Mouse (Mus musculus) thymus, postnatal 10 days (tissue): Measurements from ENCODE around the gene Tnfsf8.

Experiments
- DNase-seq, 2 experiments: peaks; one replicate each; pipeline ENCODE4 v3.0.0; 2021; ENCODE audit warnings: low spot score in 2 of 2

Gene Tnfsf8

DNA sequence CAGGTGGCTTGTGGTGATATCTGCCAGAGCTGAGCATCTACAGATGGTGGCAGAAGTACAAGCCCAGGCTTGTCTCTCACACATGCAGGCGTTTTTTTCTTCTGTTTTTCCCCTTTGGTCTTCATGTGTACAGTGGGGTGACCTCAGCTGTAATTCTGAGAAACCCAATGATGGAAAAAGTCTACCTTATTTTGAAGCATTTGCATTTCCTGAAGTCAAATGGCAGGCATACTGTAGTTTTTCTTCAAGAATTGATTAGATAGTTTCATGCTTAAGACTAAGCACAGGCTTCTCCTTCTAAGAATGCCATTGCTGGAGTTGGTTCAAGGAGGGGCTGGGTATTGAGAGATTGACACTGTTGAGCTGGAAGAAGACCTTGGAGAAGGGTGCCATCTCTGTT lies 18.9 kb downstream of the Tnfsf8 start:
- no peak for DNase-seq

DNA sequence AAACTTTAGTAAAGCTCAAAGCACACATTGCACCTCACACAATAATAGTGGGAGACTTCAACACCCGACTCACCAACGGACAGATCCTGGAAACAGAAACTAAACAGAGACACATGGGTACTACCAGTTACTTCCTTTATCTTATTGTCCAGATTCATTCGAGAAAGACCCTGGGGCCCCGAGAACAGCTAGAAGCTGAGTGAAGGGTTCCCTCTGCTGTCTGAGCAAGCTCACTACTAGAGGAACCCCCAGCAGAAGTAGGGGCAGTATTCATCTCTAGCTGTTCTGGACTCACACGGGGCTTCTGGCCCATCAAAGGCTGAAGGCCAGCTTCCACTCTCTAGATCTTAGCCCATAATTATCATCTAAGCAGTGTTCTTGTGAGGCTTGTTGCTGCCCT lies 20.7 kb downstream of the Tnfsf8 start:
- peak in 1 of 2 experiments; percentile 17 for DNase-seq

DNA sequence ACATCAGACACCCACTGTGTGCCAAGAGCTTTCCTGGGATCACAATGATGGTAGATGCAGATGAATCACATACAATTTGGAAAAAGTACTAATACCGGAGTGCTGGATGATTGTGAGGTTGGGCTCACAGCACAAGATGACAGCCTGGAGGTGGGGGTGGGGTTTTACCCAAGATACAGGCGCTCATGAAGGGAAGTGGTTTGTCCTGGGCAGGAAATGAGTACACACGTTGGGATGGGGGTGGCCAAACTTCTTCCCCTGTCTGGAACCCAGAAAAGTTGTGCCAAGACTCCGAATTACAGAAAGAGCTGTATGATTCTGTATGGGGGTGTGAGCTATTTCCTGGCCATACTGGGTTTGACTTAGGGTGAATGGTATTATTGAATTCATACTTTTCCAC lies 38.0 kb downstream of the Tnfsf8 start:
- DNase-seq, result no peak

DNA sequence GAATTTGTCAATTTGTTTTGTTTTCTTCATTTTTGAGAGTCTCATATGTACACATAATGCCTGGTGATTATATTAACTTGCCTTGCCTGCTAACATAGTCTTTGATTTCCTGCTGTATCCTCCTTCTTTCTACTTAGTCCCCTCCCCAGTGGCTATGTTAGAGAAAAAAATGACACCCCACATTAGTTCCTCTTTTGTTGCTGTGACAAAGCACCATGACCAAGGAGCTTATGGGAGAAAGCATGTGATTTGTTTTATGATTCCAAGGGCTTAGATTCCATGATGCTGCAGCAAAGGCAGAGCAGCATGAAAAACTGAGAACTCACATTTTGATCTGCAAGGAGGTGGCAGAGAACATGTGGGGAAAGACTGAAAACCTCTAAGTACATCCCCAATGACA lies 43.6 kb downstream of the Tnfsf8 start:
- DNase-seq, result no peak

DNA sequence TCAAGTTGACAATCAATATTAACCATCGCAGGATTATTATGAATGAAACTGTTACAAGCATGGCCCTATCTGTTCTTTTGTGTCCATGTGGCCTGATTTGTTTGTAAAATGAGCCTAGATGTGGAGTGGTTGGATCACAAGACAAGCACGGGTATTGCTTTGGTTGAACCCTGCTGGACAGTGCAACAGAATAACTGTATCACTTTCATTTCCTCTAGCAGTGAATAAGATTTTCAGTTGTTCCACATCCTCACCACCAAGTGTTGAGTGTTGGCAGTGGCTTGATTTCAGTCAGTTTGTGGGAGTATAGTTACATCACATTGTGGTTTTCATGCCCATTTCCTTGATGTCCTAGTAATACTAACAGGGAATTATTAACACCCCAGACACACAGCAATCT lies 45.5 kb downstream of the Tnfsf8 start:
- no peak for DNase-seq

DNA sequence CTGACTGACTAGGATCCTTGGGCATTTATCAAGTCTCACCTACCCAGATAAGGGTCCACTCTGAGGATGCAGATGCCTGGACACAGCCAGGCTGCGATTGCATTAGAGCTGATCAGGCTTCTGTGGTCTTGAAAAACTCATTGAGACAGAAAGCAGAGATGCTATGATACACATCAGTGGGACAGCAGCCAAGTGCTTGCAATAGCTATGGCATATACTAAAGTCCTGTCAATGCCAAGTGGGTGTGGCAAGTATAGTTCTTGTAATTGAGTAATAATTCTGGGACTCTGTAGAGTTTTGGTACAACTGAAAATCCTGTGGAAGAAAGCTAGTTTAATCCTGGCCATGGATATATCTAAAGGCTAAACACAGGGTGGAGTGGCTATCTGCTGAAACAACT lies 63.1 kb downstream of the Tnfsf8 start:
- DNase-seq, result no peak

DNA sequence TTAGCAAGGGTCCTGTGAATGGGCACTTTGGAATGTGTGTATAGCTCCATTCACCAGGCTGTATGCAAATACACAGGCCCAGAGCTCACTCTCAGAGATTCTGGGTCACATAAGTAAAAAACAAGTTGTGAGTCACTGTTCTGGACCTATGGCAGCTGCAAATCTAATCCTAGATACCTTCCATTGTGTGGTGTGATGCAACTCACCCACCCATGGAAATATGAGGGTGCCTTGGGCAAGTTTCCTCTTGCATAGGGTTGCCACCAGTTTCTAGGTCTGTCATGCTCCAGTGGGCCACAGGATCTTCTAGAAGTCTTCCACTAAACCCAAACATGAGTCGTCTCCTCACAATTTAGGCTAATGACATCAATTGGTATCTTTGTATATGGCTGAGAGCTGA lies 64.6 kb downstream of the Tnfsf8 start:
- DNase-seq, result no peak

DNA sequence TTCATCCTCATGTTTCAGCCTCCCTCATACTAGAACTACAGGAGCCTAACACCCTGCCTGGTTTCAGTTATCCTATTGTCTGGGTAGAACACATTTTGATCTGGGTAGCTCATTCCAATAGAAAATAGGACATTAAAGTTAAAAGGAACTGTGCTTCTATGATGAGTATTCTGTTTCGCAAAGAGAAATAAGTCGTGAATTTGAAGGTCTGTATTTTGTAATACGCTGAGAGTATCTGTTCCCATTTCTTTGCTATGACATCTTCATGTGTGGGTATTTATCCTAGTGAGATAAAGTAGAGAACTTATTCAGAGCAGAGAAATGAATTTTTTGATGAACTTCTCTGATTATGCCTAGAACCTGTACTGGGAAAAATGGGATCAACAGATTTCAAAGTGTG lies 68.8 kb downstream of the Tnfsf8 start:
- DNase-seq, result no peak

DNA sequence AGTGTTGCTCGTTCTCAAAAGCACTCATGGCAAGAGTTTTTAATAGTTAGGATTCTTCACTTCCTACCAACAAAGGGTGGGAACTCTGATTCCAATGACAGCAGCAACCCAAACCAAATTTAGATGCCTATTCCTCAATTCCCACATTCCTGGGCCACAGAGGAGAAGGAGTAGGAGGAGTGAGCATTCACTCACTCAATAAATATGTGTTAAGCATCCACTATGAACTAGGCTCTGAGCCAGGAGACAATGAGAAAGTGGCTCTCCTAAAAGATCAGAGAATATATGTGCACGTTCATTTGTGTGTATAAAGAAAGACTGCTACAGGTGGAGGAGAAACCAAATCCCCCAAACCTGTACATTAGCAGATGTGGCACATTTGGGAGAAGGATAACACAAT lies 75.7 kb downstream of the Tnfsf8 start:
- no peak for DNase-seq

DNA sequence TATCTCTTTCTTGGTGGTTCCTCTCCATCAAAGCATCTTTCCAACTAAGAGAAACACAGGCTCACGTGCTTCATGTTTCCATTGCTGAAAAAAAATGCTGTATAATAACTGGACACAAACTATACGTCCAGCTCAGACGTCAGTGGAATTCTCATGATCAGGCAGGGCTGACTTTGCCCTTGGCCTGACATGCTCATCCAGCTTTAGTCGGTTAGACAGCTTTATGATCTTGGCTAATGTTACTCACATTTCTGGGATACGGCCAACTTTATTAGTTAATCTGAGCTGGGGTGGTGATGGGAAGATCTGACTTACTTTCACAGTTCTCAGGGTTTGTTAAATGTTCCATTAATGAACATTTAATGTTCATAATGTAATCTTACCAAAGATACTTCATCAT lies 77.3 kb downstream of the Tnfsf8 start:
- DNase-seq, result no peak

DNA sequence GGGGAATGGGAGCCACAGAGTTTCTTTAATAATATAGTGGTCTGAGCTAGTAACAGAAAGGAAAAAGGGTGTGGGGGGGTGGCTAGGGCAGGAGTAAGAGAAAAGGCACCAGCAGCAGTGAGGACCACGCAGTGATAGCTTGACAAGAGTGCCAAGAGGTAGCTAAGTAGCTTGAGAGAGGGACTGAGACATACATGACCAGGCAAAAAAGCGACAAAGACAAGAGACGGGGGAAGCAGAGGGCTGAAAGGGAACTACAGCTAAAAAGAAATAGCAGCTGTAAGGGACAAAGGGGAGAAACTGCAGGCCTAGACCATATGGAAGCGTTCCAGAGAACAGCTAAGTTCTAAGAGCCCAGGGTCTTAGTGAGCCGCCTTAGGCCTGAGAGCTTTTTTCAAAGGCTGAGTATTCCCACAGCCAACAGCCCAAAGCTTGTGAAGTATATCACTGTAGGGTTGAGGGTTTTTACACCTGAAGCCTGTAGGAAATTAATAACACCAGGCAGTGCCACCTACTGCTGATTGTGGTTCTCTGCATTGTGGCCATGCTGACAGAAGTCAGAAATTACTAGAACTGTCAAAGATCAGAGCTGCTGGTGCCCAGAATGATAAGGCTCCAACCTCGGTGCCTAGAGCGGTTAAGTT lies 78.1 kb downstream of the Tnfsf8 start:
- no peak for DNase-seq
